Mouse (Mus musculus): ENCODE results near the gene 1700001P01Rik.

DNA sequence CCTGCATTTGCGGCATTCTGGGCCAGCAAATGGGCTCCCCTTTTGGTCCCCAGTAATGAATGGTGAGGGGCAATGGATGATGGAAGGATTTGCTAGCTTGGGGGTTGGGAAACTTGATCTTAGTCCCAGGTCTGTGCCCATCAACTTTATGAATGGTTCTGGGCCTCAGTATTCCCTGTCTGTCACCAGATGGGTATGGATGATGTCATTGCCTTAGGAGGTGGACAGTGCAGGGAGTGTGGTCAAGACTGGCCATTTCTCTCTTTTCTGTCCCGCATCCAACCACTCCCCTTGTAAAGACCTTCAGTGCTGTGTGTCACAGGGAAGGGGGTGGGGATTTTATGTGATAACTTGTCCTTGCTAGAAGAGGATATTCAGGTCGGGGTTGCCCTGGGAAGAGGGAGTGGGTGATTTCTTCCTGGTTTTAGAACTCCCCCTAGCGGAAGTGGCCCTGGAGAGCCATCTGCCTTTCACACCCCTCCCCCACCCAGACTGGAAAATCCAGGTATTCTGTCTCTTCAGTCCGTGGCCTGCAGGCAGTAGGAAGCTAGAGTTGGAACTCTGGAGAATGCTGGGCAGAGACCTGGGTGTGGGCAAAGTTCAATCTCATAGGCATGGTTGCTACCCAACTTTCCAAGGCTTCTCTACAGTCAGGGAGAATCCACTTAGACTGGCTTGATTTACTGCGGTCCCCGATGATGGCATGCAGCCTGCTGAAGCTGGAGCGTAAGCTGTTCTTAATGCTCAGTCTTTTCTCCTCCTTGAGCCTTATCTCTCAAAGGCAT, 25.9 kb upstream of the 1700001P01Rik start:
- TF ChIP-seq POLR2A (IDR thresholded peaks at IDR 0.05; ENCODE audit: borderline replicate concordance, extremely low read depth, low read depth, low read length) = no peak
- no peak for TF ChIP-seq CTCF (IDR thresholded peaks at IDR 0.05; ENCODE audit: insufficient read depth, low read length)
